Mouse (Mus musculus) cerebellum, adult 11 months (tissue): ENCODE measurements around the gene Trem2.
"Not testable (repeated sequence)": the region's sequence is repeated elsewhere in the genome, so short reads cannot be mapped to it uniquely, and the experiment has no call there.

Experiments used
- DNase-seq: peaks from one replicate; pipeline ENCODE4 v3.0.0; 2022

The Trem2 gene

DNA sequence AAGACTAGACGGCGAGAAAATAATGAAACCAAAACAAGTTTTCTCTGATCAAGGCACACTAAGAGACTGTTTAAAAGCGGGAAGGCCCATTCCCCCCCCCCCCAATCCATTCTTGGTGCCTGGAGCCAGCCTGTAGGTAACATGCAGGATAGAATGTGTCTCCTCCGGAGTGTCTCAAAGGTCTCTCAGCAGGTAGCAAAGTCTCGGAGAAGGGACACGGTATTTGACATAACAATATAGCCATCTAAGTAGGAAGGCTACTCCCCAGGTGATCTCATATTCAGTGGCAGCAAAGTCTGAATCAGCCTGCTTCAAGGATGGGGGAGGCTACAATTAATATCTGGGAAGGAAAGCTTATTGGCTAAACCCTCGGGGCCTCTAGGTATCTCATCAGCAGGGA, 6.8 kb downstream of the Trem2 start:
- not testable (repeated sequence) for DNase-seq

DNA sequence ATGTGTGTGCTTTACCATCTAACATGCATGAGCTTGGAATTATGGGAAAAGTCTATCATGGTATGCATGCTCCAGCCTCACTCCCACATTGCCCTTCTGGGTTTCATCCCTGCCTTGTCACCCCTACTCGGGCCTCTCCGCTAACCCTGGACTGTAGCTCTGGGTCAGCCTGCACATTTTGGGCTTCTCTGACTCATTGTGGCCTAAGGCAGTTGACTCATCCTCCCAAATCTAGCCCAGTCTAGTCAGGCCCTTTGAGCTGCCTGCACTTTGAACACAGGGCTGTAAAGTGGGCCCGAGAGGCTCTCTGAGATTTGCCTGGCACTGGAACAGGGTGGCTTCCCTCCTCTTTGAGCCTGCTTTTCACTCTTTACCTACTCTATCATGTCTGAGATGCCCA, 9.6 kb downstream of the Trem2 start:
- DNase-seq, result no peak

DNA sequence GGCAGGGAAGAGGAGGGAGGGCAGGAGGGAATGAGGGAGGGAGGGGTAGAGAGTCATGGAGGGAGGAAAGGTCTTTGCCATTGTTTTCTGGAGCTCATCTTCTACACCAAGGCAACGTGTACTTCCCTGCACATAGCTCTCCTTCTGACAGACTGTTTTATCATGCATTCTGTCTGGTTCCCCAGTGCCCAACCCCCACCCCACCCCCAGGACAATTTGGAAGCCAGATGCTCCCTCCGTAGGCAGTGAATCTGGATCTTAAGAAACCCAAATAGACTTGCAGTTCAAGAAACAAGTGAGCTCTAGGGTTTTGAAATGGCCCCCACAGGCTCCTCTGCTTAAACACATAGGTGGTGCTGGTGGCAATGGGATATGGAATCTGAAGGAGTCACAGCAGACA, 11.7 kb downstream of the Trem2 start:
- DNase-seq, result no peak

DNA sequence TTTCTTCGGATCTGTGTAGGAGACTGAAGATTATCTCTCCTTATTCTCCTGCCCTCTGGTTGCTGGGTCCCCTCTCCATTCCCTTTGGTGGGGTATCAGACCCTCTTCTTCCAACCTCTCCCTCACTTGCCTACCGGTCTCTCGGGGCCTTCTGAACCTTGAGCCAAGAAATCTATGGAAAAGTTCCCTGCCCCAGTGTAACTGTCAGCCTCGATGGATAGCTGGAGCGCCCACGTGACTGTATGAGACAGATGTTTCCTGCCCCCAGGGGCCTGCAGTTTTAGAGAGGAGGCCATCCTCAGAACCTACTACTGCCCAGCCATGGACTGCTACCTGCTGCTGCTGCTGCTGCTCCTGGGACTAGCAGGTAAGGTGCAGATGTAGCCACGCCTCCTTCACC, 13.4 kb downstream of the Trem2 start, which contains the start of gene Treml1:
Gene Treml1 (plus strand): TSS at position 301 of the 400 bp plus-strand sequence.
- DNase-seq, result no peak

DNA sequence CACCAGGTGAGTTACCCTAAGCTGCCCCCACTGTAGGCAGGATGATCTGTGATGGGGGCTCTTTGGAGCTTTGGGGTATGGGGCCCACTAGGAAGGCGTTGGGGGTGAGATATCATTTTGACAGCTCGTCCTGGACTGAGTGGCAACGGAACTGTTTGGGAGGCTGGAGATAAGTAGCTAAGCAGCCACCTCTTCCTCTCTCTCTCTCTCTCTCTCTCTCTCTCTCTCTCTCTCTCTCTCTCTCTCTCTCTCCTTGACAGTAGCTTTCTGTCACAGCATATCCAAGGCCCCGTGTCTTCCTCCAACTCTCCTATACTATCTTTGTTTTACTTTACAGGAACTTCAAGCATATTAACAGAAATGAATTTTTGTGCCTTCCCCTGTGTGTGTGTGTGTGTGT, 14.3 kb downstream of the Trem2 start:
- DNase-seq, result no peak

DNA sequence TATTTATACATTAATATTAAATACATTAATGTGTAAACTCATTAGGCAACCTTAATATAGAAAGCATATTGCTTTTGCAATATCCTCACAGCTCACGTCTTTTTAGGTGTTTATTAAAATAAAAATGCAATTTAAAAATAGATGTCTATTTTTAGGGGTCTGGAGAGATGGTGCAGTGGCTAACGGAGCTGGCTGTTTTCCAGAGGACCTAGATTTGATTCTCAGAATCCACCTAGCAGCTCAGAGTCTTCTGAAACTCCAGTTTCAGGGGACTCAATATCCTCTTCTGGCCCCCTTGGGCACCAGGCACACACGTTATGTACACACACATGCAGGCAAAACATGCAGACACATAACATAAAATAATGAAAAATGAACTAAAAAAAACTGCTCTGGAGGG, 16.1 kb downstream of the Trem2 start:
- DNase-seq, result no peak

DNA sequence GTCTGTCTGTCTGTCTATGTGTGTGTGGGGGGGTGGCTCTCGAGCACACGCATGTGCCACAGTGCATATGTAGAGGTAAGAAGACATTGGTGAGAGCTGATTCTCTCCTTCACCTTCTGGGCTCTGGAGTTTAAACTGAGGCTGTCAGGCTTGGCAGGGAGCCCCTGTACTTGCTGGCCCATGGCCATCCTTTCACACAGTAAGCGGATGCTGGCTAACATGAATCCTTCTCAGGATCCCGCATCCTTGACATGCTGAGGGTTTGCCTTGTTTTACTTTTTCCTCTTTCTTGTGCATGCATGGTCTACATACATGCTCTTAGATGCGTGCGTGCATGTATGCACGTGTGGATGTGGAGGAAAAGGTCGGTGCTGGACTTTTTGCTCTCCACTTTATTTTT, 16.8 kb downstream of the Trem2 start:
- DNase-seq, result peak; percentile 10

DNA sequence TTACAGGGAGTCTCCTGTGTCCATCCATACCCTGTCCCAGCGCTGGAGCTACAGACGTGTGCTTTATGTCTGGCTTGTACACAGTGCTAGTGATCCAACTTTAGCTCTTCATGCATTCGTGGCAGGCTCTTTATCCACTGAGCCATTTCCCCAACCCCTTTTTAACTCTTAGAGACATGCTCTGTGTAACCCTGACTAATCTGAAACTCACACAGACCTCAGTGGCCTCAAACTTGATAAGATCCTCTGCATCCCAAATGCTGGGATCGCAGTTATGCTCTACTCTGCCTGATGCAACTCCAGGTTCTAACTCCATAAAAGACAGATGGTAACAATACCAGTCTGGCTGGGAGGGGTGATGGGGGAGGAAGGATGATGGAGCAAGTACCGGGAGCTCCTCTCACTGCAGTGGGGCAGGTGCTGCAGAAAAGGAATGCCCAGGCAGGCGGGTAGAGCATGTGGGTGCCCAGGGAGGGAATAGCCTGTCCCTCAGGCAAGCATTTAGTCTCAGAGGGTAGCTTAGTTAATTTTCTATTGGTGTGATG, 17.3 kb downstream of the Trem2 start:
- DNase-seq, result no peak

DNA sequence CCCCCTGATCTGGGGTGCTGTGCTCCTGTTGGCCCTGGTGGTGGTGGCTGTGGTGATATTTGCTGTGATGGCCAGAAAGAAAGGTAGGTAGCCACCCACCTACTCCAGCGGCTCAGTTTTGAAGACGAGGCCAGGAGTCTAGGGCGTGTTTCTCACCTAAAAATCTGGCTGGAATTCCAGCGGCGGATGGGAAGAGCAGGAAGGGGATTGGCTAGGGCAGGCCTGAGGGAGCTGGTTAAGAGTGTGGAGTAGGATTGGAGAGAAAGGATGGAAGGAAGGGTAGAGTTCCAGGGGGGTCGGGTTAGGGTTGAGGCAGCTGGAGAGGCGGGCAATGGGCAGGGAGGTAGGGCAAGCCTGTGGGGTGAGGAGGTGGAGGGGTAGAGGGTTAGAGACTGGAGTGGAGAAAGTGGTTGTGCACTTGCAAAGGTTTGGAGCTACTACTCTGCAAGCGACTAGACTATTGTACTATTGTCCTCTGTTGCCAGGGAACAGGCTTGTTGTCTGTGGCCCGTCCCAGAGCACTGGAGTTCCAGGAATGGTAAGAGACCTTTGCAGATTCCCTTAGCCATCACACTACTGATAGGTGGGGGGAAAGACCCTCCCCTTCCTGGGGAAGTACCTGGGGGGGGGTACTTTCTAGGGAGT, 19.4 kb downstream of the Trem2 start:
- DNase-seq, result no peak

DNA sequence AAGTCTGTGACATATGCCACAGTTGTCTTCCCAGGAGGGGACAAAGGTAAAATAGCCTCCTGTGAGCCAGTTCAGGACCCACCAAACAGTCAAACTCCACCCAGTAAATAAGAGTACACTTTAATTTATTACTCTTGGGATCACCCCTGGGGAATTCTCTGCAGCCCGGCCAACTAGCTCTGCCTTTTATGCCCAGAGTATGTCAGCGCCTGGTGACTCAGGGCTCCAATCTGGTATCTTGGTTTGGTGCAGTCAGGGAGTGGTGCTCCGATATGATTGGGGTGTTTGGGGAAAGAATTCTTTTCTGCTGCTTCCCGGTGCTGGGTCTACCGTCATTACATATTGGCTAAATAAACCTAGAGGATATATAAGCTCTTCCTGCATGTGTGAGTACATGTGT, 20.6 kb downstream of the Trem2 start:
- no peak for DNase-seq

DNA sequence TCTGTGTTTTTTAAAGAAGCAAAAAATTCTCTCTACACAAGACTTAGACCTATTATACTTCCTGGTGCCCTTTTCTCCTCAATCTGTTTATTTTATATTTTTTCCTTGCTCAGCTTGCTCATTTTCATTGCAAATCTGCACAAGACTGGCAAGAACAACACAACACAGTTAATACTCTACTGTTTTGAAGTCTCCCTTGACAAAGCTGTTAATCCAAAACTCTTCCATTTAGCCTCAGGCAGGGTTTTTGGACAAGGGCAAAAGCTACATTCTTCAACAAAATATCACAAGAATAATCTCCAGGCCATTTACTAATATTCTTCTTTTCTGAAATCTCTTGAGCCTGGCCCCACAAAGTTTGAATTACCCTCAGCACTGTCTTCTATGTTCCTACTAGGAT, 25.4 kb downstream of the Trem2 start:
- no peak for DNase-seq

DNA sequence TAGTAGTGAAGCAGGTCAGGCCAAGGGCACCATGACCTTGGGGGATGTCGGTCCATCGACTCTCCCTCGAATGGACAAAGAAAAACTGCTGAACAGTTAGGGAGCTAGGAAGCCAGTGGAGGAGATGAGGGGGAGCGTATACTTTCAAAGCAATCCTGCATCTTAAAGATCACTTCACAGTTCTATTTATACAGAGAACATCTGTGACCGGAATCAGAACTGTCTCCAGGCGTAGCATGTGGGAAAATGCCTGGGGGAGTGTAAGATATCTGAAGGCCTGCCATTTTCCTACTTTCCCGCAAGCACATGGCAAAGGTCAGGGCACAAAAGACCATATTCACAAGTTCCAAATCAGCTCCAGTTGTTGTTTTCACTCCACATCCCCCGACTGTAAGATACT, 26.8 kb downstream of the Trem2 start:
- DNase-seq, result no peak

DNA sequence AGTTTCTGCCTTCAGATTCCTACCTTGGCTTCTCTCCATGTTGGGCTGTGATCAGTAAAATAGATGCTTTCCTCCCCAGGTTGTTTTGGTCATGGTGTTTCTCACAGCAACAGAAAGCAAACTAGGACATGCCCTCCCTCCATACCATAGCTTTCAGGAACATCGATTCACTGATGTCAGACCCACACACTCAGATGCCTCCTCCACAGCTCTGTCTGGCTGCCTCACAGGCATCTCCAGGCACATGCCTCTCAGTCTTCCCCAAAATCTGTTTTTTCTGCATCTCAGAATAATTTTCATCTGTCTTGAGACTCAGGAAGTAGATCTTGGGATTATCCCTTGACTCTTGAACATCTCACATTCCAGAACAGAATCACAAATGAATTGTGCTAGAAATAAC, 29.9 kb downstream of the Trem2 start:
- DNase-seq, result no peak

DNA sequence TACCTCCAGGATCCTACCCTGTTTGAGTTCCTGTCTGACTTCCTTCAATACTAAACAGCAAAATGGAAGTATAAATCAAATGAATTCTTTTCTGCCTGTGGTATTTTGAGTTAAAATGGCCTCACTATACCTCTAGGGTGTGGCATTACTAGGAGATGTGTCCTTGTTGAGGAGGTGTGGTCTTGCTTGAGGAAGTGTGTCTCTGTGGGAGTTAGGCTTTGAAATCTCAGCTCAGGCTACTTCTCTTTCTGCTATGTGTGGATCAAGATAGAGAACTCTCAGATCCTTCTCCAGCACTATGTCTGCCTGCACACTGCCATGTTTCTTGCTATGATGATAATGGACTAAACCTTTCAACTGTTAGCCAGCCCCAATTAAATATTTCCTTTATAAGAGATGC, 32.8 kb downstream of the Trem2 start:
- no peak for DNase-seq

DNA sequence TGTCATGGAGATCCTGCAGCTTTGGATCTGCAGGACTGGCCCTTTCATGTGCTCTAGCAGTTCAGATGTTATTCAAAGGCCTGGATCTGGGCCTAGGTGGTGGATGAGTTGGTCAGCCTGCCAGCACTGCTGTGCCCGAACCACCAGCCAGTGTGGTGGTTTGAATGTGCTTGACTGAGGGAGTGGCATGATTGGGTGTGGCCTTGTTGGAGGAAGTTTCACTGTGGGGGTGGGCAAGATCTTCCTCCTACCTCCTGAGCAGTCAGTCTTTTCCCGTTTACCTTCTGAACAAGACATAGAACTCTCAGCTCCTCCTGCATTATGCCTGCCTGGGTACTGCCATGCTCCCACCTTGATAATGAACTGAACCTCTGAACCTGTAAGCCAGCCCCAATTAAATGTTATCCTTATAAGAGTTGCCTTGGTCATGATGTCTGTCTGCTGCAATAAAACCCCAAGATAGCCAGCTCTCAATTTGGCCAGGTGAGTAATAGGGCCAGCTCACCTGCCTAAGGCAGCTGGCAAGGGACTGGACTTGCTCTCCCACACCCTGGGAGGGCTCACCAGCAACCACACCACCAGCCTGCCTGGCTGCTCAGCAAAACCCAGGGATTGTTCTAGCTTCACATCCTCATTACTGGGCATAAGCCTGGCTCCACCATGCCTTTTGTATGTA, 39.7 kb downstream of the Trem2 start:
- DNase-seq, result no peak

DNA sequence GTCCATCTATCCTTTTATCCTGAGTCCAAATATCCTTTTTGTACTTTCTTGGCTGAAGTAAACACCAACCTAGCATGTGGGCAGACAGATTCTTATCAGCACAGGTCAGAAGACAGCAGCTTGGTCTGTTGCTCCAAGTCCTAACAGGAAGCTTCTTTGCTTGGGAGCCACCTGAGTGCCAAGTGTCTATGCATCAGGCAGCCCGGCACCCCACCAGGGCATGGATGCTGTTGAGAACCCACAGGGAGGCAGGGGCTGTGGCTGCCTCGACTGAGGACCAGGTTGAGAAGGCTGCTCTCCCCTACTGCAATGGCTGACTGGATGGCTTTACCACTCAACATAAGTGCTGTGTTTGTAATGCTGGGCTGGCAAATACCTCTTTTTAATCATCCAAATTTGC, 42.5 kb downstream of the Trem2 start:
- DNase-seq, result no peak

DNA sequence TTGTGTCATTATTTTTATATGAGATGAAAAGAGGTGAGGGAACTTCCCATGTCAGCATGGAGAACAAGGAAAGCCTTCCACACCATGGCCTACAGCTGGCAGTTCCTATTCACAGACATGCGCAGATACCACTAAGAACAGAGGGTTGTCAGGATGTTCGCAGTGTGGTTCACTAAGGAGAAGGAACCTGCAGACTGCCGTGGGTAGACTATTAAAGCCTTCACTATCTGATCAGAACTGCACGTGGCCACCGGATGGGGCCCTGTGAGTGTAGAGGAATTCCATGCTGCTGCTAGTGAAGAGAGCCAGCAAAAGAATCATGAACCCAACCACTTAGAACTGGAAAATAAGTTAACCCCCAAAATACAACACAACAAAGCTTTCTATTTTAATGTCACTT, 43.2 kb downstream of the Trem2 start:
- no peak for DNase-seq

DNA sequence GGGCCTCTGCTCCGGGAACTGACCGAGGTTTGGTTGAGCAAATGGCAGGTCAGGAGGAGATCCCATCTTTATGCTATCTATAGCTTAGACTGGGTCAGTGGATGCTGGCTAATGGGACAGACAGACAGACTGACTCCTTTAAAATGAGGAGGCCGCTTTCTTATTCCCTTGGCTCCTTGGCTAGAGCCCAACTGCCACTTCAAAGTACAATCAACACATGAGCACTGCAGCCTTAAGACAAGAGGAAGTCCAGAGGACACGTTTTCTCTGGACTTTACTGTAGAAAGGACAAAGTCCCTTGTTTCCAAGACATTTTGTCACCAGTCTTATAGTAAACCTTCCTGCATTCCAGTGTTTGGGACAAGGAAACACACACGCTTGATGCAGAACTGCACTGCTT, 45.2 kb downstream of the Trem2 start:
- DNase-seq, result no peak

DNA sequence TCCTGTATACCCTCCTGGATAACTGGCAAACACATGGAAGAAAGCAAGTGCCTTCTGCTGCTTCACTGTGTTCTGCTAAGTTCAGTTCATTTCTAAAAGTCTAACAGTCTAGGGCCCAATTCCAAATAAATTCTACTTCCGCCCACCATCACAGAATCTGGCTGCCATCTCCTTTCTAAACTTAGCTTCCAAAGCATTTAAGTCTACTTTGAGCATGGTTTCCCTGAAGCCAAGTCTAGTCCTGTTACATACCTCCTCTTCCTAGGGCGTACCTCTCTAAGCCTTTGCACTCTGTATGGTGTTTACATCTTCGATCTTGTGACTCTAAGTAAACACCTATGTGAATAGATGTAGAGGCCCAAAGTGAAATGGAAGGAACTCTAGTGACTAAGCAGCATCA, 46.4 kb downstream of the Trem2 start:
- DNase-seq, result no peak

DNA sequence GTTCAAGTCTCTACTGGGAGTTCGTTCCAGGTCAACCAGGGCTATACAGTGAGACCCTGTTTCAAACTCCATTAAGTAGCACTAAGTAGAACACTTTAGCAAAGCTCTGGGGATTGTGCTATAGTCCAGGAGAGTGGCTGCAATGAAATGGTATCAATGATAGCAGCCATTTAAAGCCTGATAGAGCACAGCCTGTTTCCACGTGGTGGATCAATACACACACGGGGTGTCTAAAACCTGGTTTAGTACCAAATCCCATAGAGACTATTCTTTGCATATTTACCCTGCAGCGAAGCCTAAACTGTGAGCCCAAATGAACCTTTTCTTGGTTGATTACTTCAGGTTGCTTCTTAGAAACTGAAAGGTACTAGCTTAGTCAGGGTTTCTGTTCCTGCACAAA, 55.5 kb downstream of the Trem2 start:
- no peak for DNase-seq

DNA sequence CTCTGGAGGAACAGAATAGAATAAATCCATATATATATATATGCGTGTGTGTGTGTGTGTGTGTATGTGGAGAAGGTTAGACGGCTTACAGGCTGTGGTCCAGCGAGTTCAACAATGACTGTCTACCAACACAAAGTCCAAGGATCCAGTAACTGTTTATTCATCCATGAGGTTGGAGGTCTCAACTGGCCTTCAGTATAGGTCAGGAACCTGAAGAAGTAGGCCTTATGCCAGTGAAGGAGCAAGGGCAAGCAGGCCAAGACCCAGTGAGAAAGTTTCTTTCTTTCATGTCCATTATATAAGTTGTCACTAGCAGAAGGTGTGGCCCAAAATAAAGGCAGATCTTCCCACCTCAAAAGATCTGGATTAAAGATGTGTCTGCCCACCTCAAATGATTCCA, 56.5 kb downstream of the Trem2 start:
- DNase-seq, result no peak
